Mouse (Mus musculus) CH12.LX (cell line): ENCODE results near the gene Wdfy3.

Source experiments
- CTCF ChIP-seq, 2 experiments: IDR thresholded peaks in 1 of 2; conservative IDR thresholded peaks in 1 of 2; 2 replicates each; pipeline ENCODE4 v1.5.1; 2011 to 2012; ENCODE audit warnings: low read depth in 2 of 2, low read length in 2 of 2, improper control_type of control experiment in 1 of 2, inconsistent platforms in 1 of 2, mild to moderate bottlenecking in 1 of 2, moderate library complexity in 1 of 2
- EP300 ChIP-seq: IDR thresholded peaks from 2 replicates; pipeline ENCODE4 v1.6.1; 2011; ENCODE audit warnings: low read length, improper control_type of control experiment
- JUND ChIP-seq: conservative IDR thresholded peaks from 2 replicates; pipeline ENCODE4 v1.6.1; 2011; ENCODE audit warnings: low read depth, low read length, improper control_type of control experiment
- KAT2A ChIP-seq: IDR thresholded peaks from 2 replicates; pipeline ENCODE4 v1.6.1; 2012; ENCODE audit warnings: low read length, improper control_type of control experiment, inconsistent platforms; ENCODE audit not compliant: insufficient replicate concordance
- MAZ ChIP-seq: IDR thresholded peaks from 2 replicates; pipeline ENCODE4 v1.6.1; 2012; ENCODE audit warnings: low read depth, mild to moderate bottlenecking, inconsistent platforms, low read length, improper control_type of control experiment, moderate library complexity
- MYC ChIP-seq: IDR thresholded peaks from 2 replicates; pipeline ENCODE4 v1.6.1; 2011; ENCODE audit warnings: low read depth, mild to moderate bottlenecking, improper control_type of control experiment, low read length
- POLR2A ChIP-seq: IDR thresholded peaks from 2 replicates; pipeline ENCODE4 v1.6.1; 2011; ENCODE audit warnings: low read depth, mild to moderate bottlenecking, improper control_type of control experiment, low read length
- RAD21 ChIP-seq: IDR thresholded peaks from 2 replicates; pipeline ENCODE4 v1.6.1; 2011; ENCODE audit warnings: low read depth, mild to moderate bottlenecking, low read length, improper control_type of control experiment, moderate library complexity
- SIN3A ChIP-seq: IDR thresholded peaks from 2 replicates; pipeline ENCODE4 v1.6.1; 2012; ENCODE audit warnings: low read length, improper control_type of control experiment, inconsistent platforms
- USF2 ChIP-seq: conservative IDR thresholded peaks from 2 replicates; pipeline ENCODE4 v1.6.1; 2011; ENCODE audit warnings: low read depth, low read length, improper control_type of control experiment
- ZC3H11A ChIP-seq: IDR thresholded peaks from 2 replicates; pipeline ENCODE4 v1.6.1; 2012; ENCODE audit warnings: low read depth, mild to moderate bottlenecking, inconsistent platforms, low read length, improper control_type of control experiment
- ZKSCAN1 ChIP-seq: IDR thresholded peaks from 2 replicates; pipeline ENCODE4 v1.6.1; 2012; ENCODE audit warnings: low read depth, inconsistent platforms, low read length, improper control_type of control experiment, borderline replicate concordance

- TF ChIP-seq KAT2A (no peak), CTCF (conservative IDR thresholded peaks at IDR 0.05 in 1 of 2, IDR thresholded peaks at IDR 0.05 in 1 of 2; ENCODE audit: low read depth in 2 of 2, low read length in 2 of 2) (no peak), JUND (no peak), POLR2A (no peak), SIN3A (no peak), RAD21 (no peak), ZC3H11A (no peak), EP300 (no peak), MAZ (no peak), USF2 (no peak), ZKSCAN1 (no peak), MYC (no peak)
These were observed 87.5 kb downstream of the Wdfy3 start for GRCm38 (mm10) chr5:101982239-101982638.
